25 mouse cellular contexts compared by ENCODE assay signal in the genomic region with DNA sequence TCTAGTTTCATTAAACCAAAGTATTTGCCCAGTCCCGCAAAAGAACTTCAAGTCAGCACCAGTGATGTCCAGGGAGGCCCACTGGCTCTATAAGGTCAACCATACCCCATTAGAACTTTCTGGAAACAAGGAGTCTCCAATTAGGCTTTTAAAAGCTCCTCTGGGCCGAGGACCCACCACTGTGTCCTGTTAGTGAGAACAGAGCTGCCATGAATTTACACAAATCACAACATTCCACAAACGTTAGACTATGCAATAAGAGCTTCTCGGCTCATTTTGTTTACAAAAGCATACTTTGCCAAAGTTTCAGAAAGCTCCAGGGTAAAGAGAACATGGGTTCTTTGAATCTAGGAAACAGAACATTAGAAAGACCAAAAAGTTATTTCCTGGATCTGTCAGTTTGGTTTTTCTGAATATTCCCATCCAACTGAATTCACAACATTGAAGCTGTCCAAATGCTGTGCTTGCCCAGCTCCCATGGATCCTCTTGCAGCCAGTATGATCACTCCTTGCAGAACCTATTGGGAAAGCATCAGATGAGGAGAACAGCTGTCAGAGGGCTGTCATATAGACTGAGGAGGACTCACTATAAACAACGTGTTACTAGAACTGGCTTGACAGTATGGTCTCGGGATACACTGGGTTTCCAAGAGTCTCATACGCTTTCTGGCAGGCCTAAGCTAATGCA. TPM values are rescaled to one million over a fixed set of nuclear protein-coding genes. Genes with fewer than 3 reads are reported as not detected.
A peak's percentile ranks its signal among the peaks of the same experiment; 100 is the strongest.
DNase-seq lines count a peak whose midpoint lies in the region; ATAC-seq and TF ChIP-seq lines count a peak whose summit lies in the region.
"Had no signal": no experiment of that assay in that cellular context is flagged by ENCODE, and none has a peak within 500 bp of the region (broad histone marks: within the 10 kb centered on the region; RNA-seq: fewer than 3 reads in every experiment).

No protein-coding gene starts in this region.

- no peak overlapping the region for H3K27ac ChIP-seq in embryonic facial prominence, embryonic 14.5 days (replicated peaks; ENCODE audit: low read depth, low read length)
- H3K27ac ChIP-seq in embryonic facial prominence, embryonic 10.5 days (replicated peaks): no peak overlapping the region
- H3K27ac ChIP-seq in intestine, embryonic 16.5 days (ENCODE audit: low read length): 0 out of 2 replicates have a peak overlapping the region, but pooled peaks have one; percentile 13
- H3K27ac ChIP-seq in intestine, embryonic 15.5 days: no peak overlapping the region
- peak overlapping the region; percentile 58 for H3K27ac ChIP-seq in lung, embryonic 16.5 days (ENCODE audit: low read length)
- peak overlapping the region; percentile 70 for H3K27ac ChIP-seq in stomach, embryonic 16.5 days (ENCODE audit: low read length)
- H3K27ac ChIP-seq in hindbrain, embryonic 11.5 days (ENCODE audit: low read depth, low read length): no peak overlapping the region
- H3K27ac ChIP-seq: embryonic facial prominence, embryonic 12.5 days; forebrain, embryonic 12.5 days; heart, embryonic 15.5 days; hindbrain, embryonic 12.5 days had no signal

- H3K4me3 ChIP-seq in embryonic facial prominence, embryonic 14.5 days (ENCODE audit: low read depth, low read length): no peak overlapping the region
- H3K4me3 ChIP-seq in embryonic facial prominence, embryonic 10.5 days: no peak overlapping the region
- H3K4me3 ChIP-seq in intestine, embryonic 16.5 days (ENCODE audit: low read length): no peak overlapping the region
- H3K4me3 ChIP-seq in intestine, embryonic 15.5 days (replicated peaks): no peak overlapping the region
- H3K4me3 ChIP-seq in lung, embryonic 16.5 days (ENCODE audit: low read length): no peak overlapping the region
- no peak overlapping the region for H3K4me3 ChIP-seq in lung, adult 2 months (replicated peaks; ENCODE audit: extremely low read depth, low read depth, low read length)
- no peak overlapping the region for H3K4me3 ChIP-seq in stomach, embryonic 16.5 days (replicated peaks; ENCODE audit: low read length)
- no peak overlapping the region for H3K4me3 ChIP-seq in hindbrain, embryonic 11.5 days (ENCODE audit: low read depth, low read length)
- H3K4me3 ChIP-seq: embryonic facial prominence, embryonic 12.5 days; forebrain, embryonic 12.5 days; heart, embryonic 15.5 days; hindbrain, embryonic 12.5 days had no signal

- peaks cover 8% of the 10 kb centered on the region for H3K9me3 ChIP-seq in embryonic facial prominence, embryonic 14.5 days (ENCODE audit: control insufficient read depth, low read length)
- H3K9me3 ChIP-seq in embryonic facial prominence, embryonic 10.5 days: peaks cover 6% of the 10 kb centered on the region; the same call in 1 of the 2 replicates
- no peaks in the 10 kb centered on the region; the same call in 1 of the 2 replicates for H3K9me3 ChIP-seq in intestine, embryonic 16.5 days (ENCODE audit: control insufficient read depth, low read length)
- H3K9me3 ChIP-seq in intestine, embryonic 15.5 days: no peaks in the 10 kb centered on the region
- H3K9me3 ChIP-seq in lung, embryonic 16.5 days (ENCODE audit: control insufficient read depth, low read length): peaks cover 4% of the 10 kb centered on the region; the same call in 1 of the 2 replicates
- H3K9me3 ChIP-seq in stomach, embryonic 16.5 days (replicated peaks; ENCODE audit: control insufficient read depth, low read length): no peaks in the 10 kb centered on the region; the same call in 1 of the 2 replicates
- H3K9me3 ChIP-seq in hindbrain, embryonic 11.5 days (ENCODE audit: control insufficient read depth, low read length): no peaks in the 10 kb centered on the region
- H3K9me3 ChIP-seq: embryonic facial prominence, embryonic 12.5 days; G1E; heart, embryonic 15.5 days had no signal

- 67% methylated on average over 7 of the region's 7 CpGs for WGBS in embryonic facial prominence, embryonic 14.5 days
- WGBS in embryonic facial prominence, embryonic 10.5 days: 81% methylated on average over 7 of the region's 7 CpGs
- 64% methylated on average over 7 of the region's 7 CpGs for WGBS in intestine, embryonic 16.5 days
- 59% methylated on average over 7 of the region's 7 CpGs for WGBS in intestine, embryonic 15.5 days
- WGBS in lung, embryonic 16.5 days: 43% methylated on average over 7 of the region's 7 CpGs
- 58% methylated on average over 7 of the region's 7 CpGs for WGBS in lung, adult 2 months
- 54% methylated on average over 7 of the region's 7 CpGs for WGBS in stomach, embryonic 16.5 days
- 84% methylated on average over 7 of the region's 7 CpGs for WGBS in hindbrain, embryonic 11.5 days

- H3K4me2 ChIP-seq in embryonic facial prominence, embryonic 14.5 days (ENCODE audit: low read depth, low read length): no peak overlapping the region
- H3K4me2 ChIP-seq in intestine, embryonic 16.5 days (ENCODE audit: low read depth, low read length): no peak overlapping the region
- H3K4me2 ChIP-seq in intestine, embryonic 15.5 days (replicated peaks): no peak overlapping the region
- H3K4me2 ChIP-seq in lung, embryonic 16.5 days (ENCODE audit: low read depth, low read length): no peak overlapping the region
- H3K4me2 ChIP-seq in stomach, embryonic 16.5 days (ENCODE audit: low read depth, low read length): no peak overlapping the region
- H3K4me2 ChIP-seq in hindbrain, embryonic 11.5 days (replicated peaks; ENCODE audit: low read depth, low read length): no peak overlapping the region
- H3K4me2 ChIP-seq: embryonic facial prominence, embryonic 12.5 days; forebrain, embryonic 12.5 days; heart, embryonic 11.5 days; heart, embryonic 15.5 days; hindbrain, embryonic 12.5 days had no signal

- 0 out of 2 replicates have a peak, but pooled peaks have one; percentile 33 for ATAC-seq in embryonic facial prominence, embryonic 14.5 days (ENCODE audit: low read depth)
- ATAC-seq in intestine, embryonic 16.5 days: no peak
- no peak for ATAC-seq in intestine, embryonic 15.5 days
- ATAC-seq in lung, embryonic 16.5 days (ENCODE audit: low read depth): peak; percentile 84
- 0 out of 2 replicates have a peak, but pooled peaks have one; percentile 40 for ATAC-seq in stomach, embryonic 16.5 days (ENCODE audit: insufficient read depth, low FRiP score)
- no peak for ATAC-seq in hindbrain, embryonic 11.5 days (ENCODE audit: low FRiP score)
- ATAC-seq: CD4-positive, CD25-positive, alpha-beta regulatory T cell, adult 4 months; forebrain, embryonic 16.5 days; hindbrain, embryonic 16.5 days had no signal

- no peaks in the 10 kb centered on the region for H3K36me3 ChIP-seq in embryonic facial prominence, embryonic 14.5 days (ENCODE audit: control insufficient read depth, insufficient read depth, low read length)
- H3K36me3 ChIP-seq in embryonic facial prominence, embryonic 10.5 days (replicated peaks): no peaks in the 10 kb centered on the region
- H3K36me3 ChIP-seq in intestine, embryonic 16.5 days (ENCODE audit: control insufficient read depth, insufficient read depth, low read length): no peaks in the 10 kb centered on the region
- H3K36me3 ChIP-seq in intestine, embryonic 15.5 days: no peaks in the 10 kb centered on the region
- no peaks in the 10 kb centered on the region for H3K36me3 ChIP-seq in lung, embryonic 16.5 days (ENCODE audit: control insufficient read depth, insufficient read depth, low read length)
- H3K36me3 ChIP-seq in stomach, embryonic 16.5 days (ENCODE audit: control insufficient read depth, insufficient read depth, low read length): no peaks in the 10 kb centered on the region
- H3K36me3 ChIP-seq in hindbrain, embryonic 11.5 days (ENCODE audit: control insufficient read depth, insufficient read depth, low read length): no peaks in the 10 kb centered on the region
- H3K36me3 ChIP-seq: embryonic facial prominence, embryonic 12.5 days; forebrain, embryonic 12.5 days; G1E; heart, embryonic 15.5 days; hindbrain, embryonic 12.5 days had no signal

- TF ChIP-seq POLR2A in lung, adult 2 months (IDR thresholded peaks at IDR 0.05; ENCODE audit: borderline replicate concordance, extremely low read depth, low read depth, low read length): no peak

- no peak for TF ChIP-seq CTCF in lung, adult 2 months (IDR thresholded peaks at IDR 0.05; ENCODE audit: insufficient read depth, low read length)

- DNase-seq in embryonic facial prominence, embryonic 14.5 days (ENCODE audit: low spot score): no peak
- no peak for DNase-seq in embryonic facial prominence, embryonic 10.5 days (ENCODE audit: low spot score)
- DNase-seq in lung, adult 2 months: no peak
- no peak for DNase-seq in hindbrain, embryonic 11.5 days (ENCODE audit: low spot score)
- DNase-seq: adrenal gland, postnatal 10 days; B cell, adult 2 months; cerebellum, adult 11 months; cerebellum, adult 8-10 months; cerebellum, postnatal 14 days; embryo, embryonic 11 days; gastrocnemius, postnatal 14 days; heart, postnatal 14 days had no signal

- H3K9ac ChIP-seq in embryonic facial prominence, embryonic 14.5 days (ENCODE audit: low read depth, low read length): no peak overlapping the region
- H3K9ac ChIP-seq in intestine, embryonic 16.5 days (ENCODE audit: low read depth, low read length): no peak overlapping the region
- no peak overlapping the region for H3K9ac ChIP-seq in intestine, embryonic 15.5 days
- no peak overlapping the region for H3K9ac ChIP-seq in lung, embryonic 16.5 days (ENCODE audit: low read length)
- H3K9ac ChIP-seq in stomach, embryonic 16.5 days (ENCODE audit: low read length): no peak overlapping the region
- H3K9ac ChIP-seq in hindbrain, embryonic 11.5 days (ENCODE audit: low read depth, low read length): no peak overlapping the region
- H3K9ac ChIP-seq: embryonic facial prominence, embryonic 12.5 days; forebrain, embryonic 12.5 days; heart, embryonic 15.5 days; hindbrain, embryonic 12.5 days had no signal

- H3K4me1 ChIP-seq in embryonic facial prominence, embryonic 14.5 days (ENCODE audit: control insufficient read depth, insufficient read depth, low read length): no peaks in the 10 kb centered on the region
- no peaks in the 10 kb centered on the region for H3K4me1 ChIP-seq in embryonic facial prominence, embryonic 10.5 days
- H3K4me1 ChIP-seq in intestine, embryonic 16.5 days (ENCODE audit: control insufficient read depth, insufficient read depth, low read length): no peaks in the 10 kb centered on the region
- no peaks in the 10 kb centered on the region for H3K4me1 ChIP-seq in intestine, embryonic 15.5 days (replicated peaks)
- H3K4me1 ChIP-seq in lung, embryonic 16.5 days (replicated peaks; ENCODE audit: control insufficient read depth, insufficient read depth, low read length): no peaks in the 10 kb centered on the region
- no peaks in the 10 kb centered on the region for H3K4me1 ChIP-seq in lung, adult 2 months (ENCODE audit: control insufficient read depth, insufficient read depth, low read length)
- no peaks in the 10 kb centered on the region for H3K4me1 ChIP-seq in stomach, embryonic 16.5 days (ENCODE audit: control insufficient read depth, insufficient read depth, low read length)
- no peaks in the 10 kb centered on the region for H3K4me1 ChIP-seq in hindbrain, embryonic 11.5 days (replicated peaks; ENCODE audit: control insufficient read depth, insufficient read depth, low read length)
- H3K4me1 ChIP-seq: embryonic facial prominence, embryonic 12.5 days; forebrain, embryonic 12.5 days; heart, embryonic 15.5 days; hindbrain, embryonic 12.5 days had no signal

- H3K27me3 ChIP-seq in embryonic facial prominence, embryonic 14.5 days (replicated peaks; ENCODE audit: control insufficient read depth, insufficient read depth, low read length): no peaks in the 10 kb centered on the region
- no peaks in the 10 kb centered on the region for H3K27me3 ChIP-seq in embryonic facial prominence, embryonic 10.5 days (replicated peaks; ENCODE audit: low read depth, poor library complexity, severe bottlenecking)
- no peaks in the 10 kb centered on the region for H3K27me3 ChIP-seq in intestine, embryonic 16.5 days (replicated peaks; ENCODE audit: control insufficient read depth, insufficient read depth, low read length)
- no peaks in the 10 kb centered on the region for H3K27me3 ChIP-seq in intestine, embryonic 15.5 days (replicated peaks)
- H3K27me3 ChIP-seq in lung, embryonic 16.5 days (ENCODE audit: control insufficient read depth, insufficient read depth, low read depth, low read length): no peaks in the 10 kb centered on the region
- no peaks in the 10 kb centered on the region for H3K27me3 ChIP-seq in stomach, embryonic 16.5 days (ENCODE audit: control insufficient read depth, insufficient read depth, low read length)
- H3K27me3 ChIP-seq in hindbrain, embryonic 11.5 days (ENCODE audit: control insufficient read depth, insufficient read depth, low read length): no peaks in the 10 kb centered on the region
- H3K27me3 ChIP-seq: embryonic facial prominence, embryonic 12.5 days; forebrain, embryonic 12.5 days; heart, embryonic 15.5 days; hindbrain, embryonic 12.5 days had no signal

RNA-seq across cellular contexts. Expression of gene Vipr2, which starts 33.6 kb away (rescaled TPM):
- 3.6 and 3.8 TPM in 2 replicates for polyA plus RNA-seq in embryonic facial prominence, embryonic 14.5 days (2014; fragmentation: Nextera tagmentation; extraction: Ambion mirVana)
- polyA plus RNA-seq in embryonic facial prominence, embryonic 10.5 days (2016; fragmentation: Nextera tagmentation; extraction: Ambion mirVana): 1.7 and 2.2 TPM in 2 replicates
- 2.8 and 3.4 TPM in 2 replicates for polyA plus RNA-seq in intestine, embryonic 16.5 days (2015; fragmentation: Nextera tagmentation; extraction: Ambion mirVana)
- 2.5 and 2.6 TPM in 2 replicates for polyA plus RNA-seq in intestine, embryonic 15.5 days (2015; fragmentation: Nextera tagmentation; extraction: Ambion mirVana)
- polyA plus RNA-seq in lung, embryonic 16.5 days (2015; fragmentation: Nextera tagmentation; extraction: Ambion mirVana): 2.8 and 2.9 TPM in 2 replicates
- polyA plus RNA-seq in lung, adult 2 months (2012; rRNA removed): 14.5 and 24.0 TPM in 2 replicates
- polyA plus RNA-seq in stomach, embryonic 16.5 days (2015; fragmentation: Nextera tagmentation; extraction: Ambion mirVana): 8.9 and 10.3 TPM in 2 replicates
- polyA plus RNA-seq in hindbrain, embryonic 11.5 days (2014; fragmentation: Nextera tagmentation; extraction: Ambion mirVana): 1.7 and 2.3 TPM in 2 replicates
- polyA plus RNA-seq: G1E had no signal

Comparison
In these comparisons a context has a peak if more than half of its experiments do, and no peak if none do; other contexts are left out.
1. H3K27ac ChIP-seq: peak in intestine, embryonic 16.5 days (single experiment), lung, embryonic 16.5 days (single experiment) and stomach, embryonic 16.5 days (single experiment); none in embryonic facial prominence, embryonic 14.5 days (single experiment), embryonic facial prominence, embryonic 10.5 days (single experiment), intestine, embryonic 15.5 days (single experiment) and hindbrain, embryonic 11.5 days (single experiment).
2. ATAC-seq: peak in embryonic facial prominence, embryonic 14.5 days (single experiment), lung, embryonic 16.5 days (single experiment) and stomach, embryonic 16.5 days (single experiment); none in intestine, embryonic 16.5 days (single experiment), intestine, embryonic 15.5 days (single experiment) and hindbrain, embryonic 11.5 days (single experiment).